Mouse (Mus musculus) macrophage (primary cell): ENCODE results near the gene Olfml2b. TPM values are rescaled to one million over a fixed set of nuclear protein-coding genes. Genes with fewer than 3 reads are reported as not detected.

Experiments used
- H3K27ac ChIP-seq: fragments of 350-480 bp; formaldehyde crosslinking; 2 replicates; pipeline ENCODE4 v1.9.0; 2021
- H3K36me3 ChIP-seq: fragments of 350-480 bp; formaldehyde crosslinking; 2 replicates; pipeline ENCODE4 v1.9.0; 2021; ENCODE audit errors: inconsistent target
- H3K4me3 ChIP-seq: fragments of 350-480 bp; formaldehyde crosslinking; 2 replicates; pipeline ENCODE4 v1.9.0; 2021; ENCODE audit errors: inconsistent target
- H3K79me2 ChIP-seq: fragments of 350-480 bp; formaldehyde crosslinking; 2 replicates; pipeline ENCODE4 v1.9.0; 2021; ENCODE audit errors: inconsistent target
- WGBS: methylation state at CpG from one replicate; pipeline ENCODE4 v1.1.7; 2026; ENCODE audit warnings: inconsistent platforms; ENCODE audit not compliant: missing documents; 5-methylcytosine and 5-hydroxymethylcytosine counted together
- polyA plus RNA-seq: library from polyadenylated mRNA; stranded (reverse); fragments of 250-400 nt; gene quantifications from 3 replicates; pipeline ENCODE4 v1.2.4, GENCODE M21; 2018; ENCODE audit warnings: inconsistent platforms

The Olfml2b gene
- polyA plus RNA-seq, 1 experiment from 2014 or later: 0.33 TPM

GRCm38 (mm10) chr1:170717241-170717828 is 73.0 kb downstream of the Olfml2b start:
- Histone ChIP-seq H3K27ac (no peak overlapping the region), H3K4me3 (no peak overlapping the region), H3K79me2 (no peaks in the 10 kb centered on the region; the same call in 1 of the 2 replicates), H3K36me3 (no peaks in the 10 kb centered on the region; the same call in 1 of the 2 replicates)
- 100% methylated on average over 3 of the region's 3 CpGs for WGBS

- WGBS: 83% methylated on average over 8 of the region's 8 CpGs
- Histone ChIP-seq H3K79me2 (no peaks in the 10 kb centered on the region), H3K27ac (no peak overlapping the region), H3K4me3 (no peak overlapping the region), H3K36me3 (no peaks in the 10 kb centered on the region; the same call in 1 of the 2 replicates)
Measured at GRCm38 (mm10) chr1:170718133-170718810, 73.9 kb downstream of the Olfml2b start.

- 89% methylated on average over 5 of the region's 5 CpGs for WGBS
- Histone ChIP-seq H3K4me3 (no peak overlapping the region), H3K36me3 (no peaks in the 10 kb centered on the region; the same call in none of the 2 replicates), H3K79me2 (no peaks in the 10 kb centered on the region), H3K27ac (no peak overlapping the region)
Measured at GRCm38 (mm10) chr1:170721560-170721959, 77.2 kb downstream of the Olfml2b start.

DNA sequence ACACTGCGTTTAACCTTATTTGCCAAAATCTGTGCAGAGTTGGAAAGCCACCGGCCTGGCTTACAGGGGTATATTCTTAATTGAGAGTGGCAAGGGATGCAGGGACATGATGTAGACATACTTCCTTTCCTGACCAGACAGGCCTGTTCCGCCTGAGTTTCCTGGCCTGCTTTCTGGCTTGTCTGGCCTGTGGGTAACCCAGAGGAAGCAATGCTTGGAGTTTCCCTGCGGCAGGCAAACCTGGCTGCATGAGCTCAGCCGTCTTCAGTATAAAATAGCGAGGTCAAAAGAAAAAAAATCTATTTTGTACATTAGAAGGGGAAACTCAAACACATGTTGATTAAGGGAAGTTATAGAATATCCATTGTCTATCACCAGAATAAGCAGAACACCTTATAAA is 84.2 kb downstream of the Olfml2b start:
- Histone ChIP-seq H3K27ac (no peak overlapping the region), H3K79me2 (no peaks in the 10 kb centered on the region), H3K36me3 (no peaks in the 10 kb centered on the region; the same call in 1 of the 2 replicates), H3K4me3 (no peak overlapping the region)
- WGBS: 77% methylated on average over 5 of the region's 6 CpGs

GRCm38 (mm10) chr1:170729267-170729962 is 85.1 kb downstream of the Olfml2b start:
- 78% methylated on average over 8 of the region's 8 CpGs for WGBS
- no peak overlapping the region for H3K27ac ChIP-seq
- no peaks in the 10 kb centered on the region for H3K79me2 ChIP-seq
- H3K36me3 ChIP-seq: no peaks in the 10 kb centered on the region; the same call in 1 of the 2 replicates
- H3K4me3 ChIP-seq: no peak overlapping the region

GRCm38 (mm10) chr1:170731865-170732595 is 87.7 kb downstream of the Olfml2b start:
- H3K36me3 ChIP-seq: 0 out of 2 replicates have a peak, but pooled peaks cover 6% of the 10 kb centered on the region
- H3K27ac ChIP-seq: no peak overlapping the region
- H3K79me2 ChIP-seq: no peaks in the 10 kb centered on the region
- 81% methylated on average over 11 of the region's 11 CpGs for WGBS
- H3K4me3 ChIP-seq: no peak overlapping the region

Other genes starting within 250 kb of the Olfml2b start
- 1.5 to 2.6 TPM (median 1.6 TPM) in 3 replicates for gene Nos1ap, start 54.7 kb upstream of the Olfml2b start, polyA plus RNA-seq
- 41.4 to 56.5 TPM (median 54.4 TPM) in 3 replicates for gene Atf6, start 223.2 kb downstream of the Olfml2b start, polyA plus RNA-seq
- 0.43 to 0.62 TPM (median 0.55 TPM) in 3 replicates for gene Gm26620, start 240.5 kb downstream of the Olfml2b start, polyA plus RNA-seq
- gene Dusp12, start 241.0 kb downstream of the Olfml2b start, polyA plus RNA-seq: 9.6 to 14.7 TPM (median 12.1 TPM) in 3 replicates